Mouse (Mus musculus) inflammation-experienced regulatory T-cells, adult 6 months (primary cell): ENCODE measurements around the gene Ccdc34. TPM values are rescaled to one million over a fixed set of nuclear protein-coding genes. Genes with fewer than 3 reads are reported as not detected.
"Not testable (repeated sequence)": the region's sequence is repeated elsewhere in the genome, so short reads cannot be mapped to it uniquely, and the experiment has no call there.

Experiments
- ATAC-seq: one replicate; pipeline ENCODE4 v1.8.0; 2017
- polyA plus RNA-seq, 3 experiments: library from polyadenylated mRNA; unstranded; fragments of 100-300 nt; shearing (Covaris generic); gene quantifications; one replicate each; pipeline ENCODE4 v1.2.1; 2017

Gene Ccdc34
- polyA plus RNA-seq, 3 experiments from 2014 or later, result 6.5 to 17.0 (median 8.0) TPM

- no peak for ATAC-seq
These were observed 65.4 kb downstream of the Ccdc34 start for GRCm38 (mm10) chr2:110082975-110083374.

GRCm38 (mm10) chr2:110085701-110086143 is 68.1 kb downstream of the Ccdc34 start:
- no peak for ATAC-seq

GRCm38 (mm10) chr2:110114133-110114532 is 96.5 kb downstream of the Ccdc34 start:
- no peak for ATAC-seq

- ATAC-seq, result no peak
These were observed 111.8 kb downstream of the Ccdc34 start for GRCm38 (mm10) chr2:110129396-110129795.

GRCm38 (mm10) chr2:110131573-110131972 is 114.0 kb downstream of the Ccdc34 start:
- ATAC-seq, result no peak

- no peak for ATAC-seq
These were observed 115.9 kb downstream of the Ccdc34 start for GRCm38 (mm10) chr2:110133356-110134115.

- no peak for ATAC-seq
These were observed 117.4 kb downstream of the Ccdc34 start for GRCm38 (mm10) chr2:110134765-110135594.

- ATAC-seq, result no peak
These were observed 119.7 kb downstream of the Ccdc34 start for GRCm38 (mm10) chr2:110137291-110137690.

- no peak for ATAC-seq
These were observed 120.5 kb downstream of the Ccdc34 start for GRCm38 (mm10) chr2:110138096-110138495.

GRCm38 (mm10) chr2:110147980-110148379 is 130.4 kb downstream of the Ccdc34 start:
- not testable (repeated sequence) for ATAC-seq

- no peak for ATAC-seq
These were observed 131.6 kb downstream of the Ccdc34 start for GRCm38 (mm10) chr2:110149246-110149645.

- no peak for ATAC-seq
These were observed 138.7 kb downstream of the Ccdc34 start for GRCm38 (mm10) chr2:110156321-110156720.

- ATAC-seq, result no peak
These were observed 147.4 kb downstream of the Ccdc34 start for GRCm38 (mm10) chr2:110165003-110165402.

GRCm38 (mm10) chr2:110167694-110168093 is 150.1 kb downstream of the Ccdc34 start:
- no peak for ATAC-seq

GRCm38 (mm10) chr2:110168361-110168760 is 150.7 kb downstream of the Ccdc34 start:
- no peak for ATAC-seq

GRCm38 (mm10) chr2:110172456-110172855 is 154.8 kb downstream of the Ccdc34 start:
- no peak for ATAC-seq

- no peak for ATAC-seq
These were observed 156.2 kb downstream of the Ccdc34 start for GRCm38 (mm10) chr2:110173818-110174247.

GRCm38 (mm10) chr2:110176761-110177400 is 159.3 kb downstream of the Ccdc34 start:
- no peak for ATAC-seq

- ATAC-seq, result no peak
These were observed 159.8 kb downstream of the Ccdc34 start for GRCm38 (mm10) chr2:110177406-110177805.

- no peak for ATAC-seq
These were observed 160.3 kb downstream of the Ccdc34 start for GRCm38 (mm10) chr2:110177879-110178278.

GRCm38 (mm10) chr2:110179669-110180315 is 162.2 kb downstream of the Ccdc34 start:
- no peak for ATAC-seq

GRCm38 (mm10) chr2:110180316-110180670 is 162.7 kb downstream of the Ccdc34 start:
- no peak for ATAC-seq

- ATAC-seq, result no peak
These were observed 164.0 kb downstream of the Ccdc34 start for GRCm38 (mm10) chr2:110181666-110182065.
